12 mouse cellular contexts compared by ENCODE assay signal in genomic region chr11:22267014-22267413, GRCm38 (mm10).
"Had no signal": no experiment of that assay in that cellular context is flagged by ENCODE, and none has a peak within 500 bp of the region (broad histone marks: within the 10 kb centered on the region; RNA-seq: fewer than 3 reads in every experiment).

No protein-coding gene starts in this region.

- H3K36me3 ChIP-seq: limb, embryonic 13.5 days; midbrain, embryonic 13.5 days; neural tube, embryonic 13.5 days had no signal

- H3K4me1 ChIP-seq: midbrain, embryonic 13.5 days; stomach, embryonic 15.5 days had no signal

- ATAC-seq: midbrain, embryonic 13.5 days had no signal

- DNase-seq: kidney, adult 11 months; kidney, adult 9 months; kidney, postnatal 36 days; left cerebral cortex, postnatal 4 days; lung, adult 18-20 months; retina, postnatal 1 day; thymus, postnatal 4 days had no signal

- H3K4me2 ChIP-seq: limb, embryonic 13.5 days; midbrain, embryonic 13.5 days; neural tube, embryonic 13.5 days; stomach, embryonic 15.5 days had no signal

- H3K9me3 ChIP-seq: limb, embryonic 13.5 days; neural tube, embryonic 13.5 days; stomach, embryonic 15.5 days had no signal

- H3K9ac ChIP-seq: limb, embryonic 13.5 days; midbrain, embryonic 13.5 days; neural tube, embryonic 13.5 days; stomach, embryonic 15.5 days had no signal

- H3K27me3 ChIP-seq: limb, embryonic 13.5 days; midbrain, embryonic 13.5 days; neural tube, embryonic 13.5 days; stomach, embryonic 15.5 days had no signal

- H3K4me3 ChIP-seq: limb, embryonic 13.5 days; midbrain, embryonic 13.5 days; neural tube, embryonic 13.5 days; stomach, embryonic 15.5 days had no signal

- H3K27ac ChIP-seq: kidney, postnatal 0 days; limb, embryonic 13.5 days; midbrain, embryonic 13.5 days; neural tube, embryonic 13.5 days; stomach, embryonic 15.5 days had no signal
